Mouse (Mus musculus): Measurements from ENCODE around the gene Olfr935. TPM values are rescaled to one million over a fixed set of nuclear protein-coding genes. Genes with fewer than 3 reads are reported as not detected.

Gene Olfr935
- 0.19 TPM in 1 of 2 replicates, not detected in the other for polyA plus RNA-seq (2015; fragmentation: Nextera tagmentation; extraction: Ambion mirVana)

- H3K4me2 ChIP-seq (replicated peaks), result no peak within 1 kb of the TSS
- H3K9ac ChIP-seq, result no peak within 1 kb of the TSS
- H3K36me3 ChIP-seq, result no peaks in the 10 kb centered on the region
- no peaks in the 10 kb centered on the region for H3K9me3 ChIP-seq (replicated peaks)
- H3K27ac ChIP-seq (replicated peaks), result no peak within 1 kb of the TSS
- no peak for ATAC-seq (ENCODE audit: insufficient number of reproducible peaks, low FRiP score, low TSS enrichment, low read depth)
- no peak within 1 kb of the TSS for H3K4me3 ChIP-seq (replicated peaks)
- 71% methylated on average over 2 of the region's 2 CpGs for WGBS
- H3K27me3 ChIP-seq, result no peaks in the 10 kb centered on the region
- no peaks in the 10 kb centered on the region for H3K4me1 ChIP-seq
Observed at GRCm38 (mm10) chr9:38999583-38999982, at the start of gene Olfr935. Gene Olfr935 (minus strand): TSS chr9:38999683.

GRCm38 (mm10) chr9:39023277-39023676, 23.8 kb upstream of the Olfr935 start, which contains the start of gene Olfr146:
Gene Olfr146 (minus strand): TSS chr9:39023377.
- Histone ChIP-seq H3K4me1 (no peaks in the 10 kb centered on the region), H3K27me3 (no peaks in the 10 kb centered on the region), H3K4me2 (replicated peaks) (no peak within 1 kb of the TSS), H3K9me3 (replicated peaks) (no peaks in the 10 kb centered on the region), H3K4me3 (replicated peaks) (no peak within 1 kb of the TSS), H3K27ac (replicated peaks) (no peak within 1 kb of the TSS), H3K36me3 (no peaks in the 10 kb centered on the region), H3K9ac (no peak within 1 kb of the TSS)
- 81% methylated on average over 1 of the region's 1 CpGs for WGBS
- no peak for ATAC-seq (ENCODE audit: insufficient number of reproducible peaks, low FRiP score, low TSS enrichment, low read depth)

- H3K9me3 ChIP-seq (replicated peaks), result no peaks in the 10 kb centered on the region
- 85% methylated on average over 2 of the region's 2 CpGs for WGBS
- no peak within 1 kb of the TSS for H3K4me3 ChIP-seq (replicated peaks)
Observed at GRCm38 (mm10) chr9:38988215-38988614, 11.3 kb downstream of the Olfr935 start, which contains the start of gene Olfr934. Gene Olfr934 (minus strand): TSS chr9:38988315.

GRCm38 (mm10) chr9:38972013-38972412, 27.5 kb downstream of the Olfr935 start, which contains the start of gene Olfr933:
Gene Olfr933 (plus strand): TSS chr9:38972313.
- H3K4me2 ChIP-seq (replicated peaks), result no peak within 1 kb of the TSS
- no peaks in the 10 kb centered on the region for H3K36me3 ChIP-seq
- no peak within 1 kb of the TSS for H3K9ac ChIP-seq
- H3K9me3 ChIP-seq (replicated peaks), result no peaks in the 10 kb centered on the region
- H3K27ac ChIP-seq (replicated peaks), result no peak within 1 kb of the TSS
- H3K27me3 ChIP-seq, result no peaks in the 10 kb centered on the region
- no peak for ATAC-seq (ENCODE audit: insufficient number of reproducible peaks, low FRiP score, low TSS enrichment, low read depth)
- H3K4me3 ChIP-seq (replicated peaks), result no peak within 1 kb of the TSS
- 78% methylated on average over 4 of the region's 4 CpGs for WGBS
- H3K4me1 ChIP-seq, result no peaks in the 10 kb centered on the region

More at GRCm38 (mm10) chr9:38988215-38988614, 11.3 kb downstream of the Olfr935 start, which contains the start of gene Olfr934:
- Histone ChIP-seq H3K4me1 (no peaks in the 10 kb centered on the region), H3K27me3 (no peaks in the 10 kb centered on the region), H3K36me3 (no peaks in the 10 kb centered on the region), H3K27ac (replicated peaks) (no peak within 1 kb of the TSS), H3K4me2 (replicated peaks) (no peak within 1 kb of the TSS), H3K9ac (no peak within 1 kb of the TSS)
- no peak for ATAC-seq (ENCODE audit: insufficient number of reproducible peaks, low FRiP score, low TSS enrichment, low read depth)

GRCm38 (mm10) chr9:38954124-38954416, 45.4 kb downstream of the Olfr935 start:
- H3K36me3 ChIP-seq, result no peaks in the 10 kb centered on the region
- H3K9ac ChIP-seq, result no peak overlapping the region
- H3K4me1 ChIP-seq, result no peaks in the 10 kb centered on the region
- H3K27ac ChIP-seq (replicated peaks), result no peak overlapping the region
- H3K9me3 ChIP-seq (replicated peaks), result no peaks in the 10 kb centered on the region
- no peak overlapping the region for H3K4me3 ChIP-seq (replicated peaks)
- 84% methylated on average over 4 of the region's 4 CpGs for WGBS
- ATAC-seq (ENCODE audit: insufficient number of reproducible peaks, low FRiP score, low TSS enrichment, low read depth), result no peak
- H3K27me3 ChIP-seq, result no peaks in the 10 kb centered on the region
- no peak overlapping the region for H3K4me2 ChIP-seq (replicated peaks)

GRCm38 (mm10) chr9:38953401-38954123, 45.9 kb downstream of the Olfr935 start:
- Histone ChIP-seq H3K9ac (no peak overlapping the region), H3K27me3 (no peaks in the 10 kb centered on the region), H3K4me2 (replicated peaks) (no peak overlapping the region), H3K36me3 (no peaks in the 10 kb centered on the region), H3K9me3 (replicated peaks) (no peaks in the 10 kb centered on the region), H3K4me1 (no peaks in the 10 kb centered on the region), H3K27ac (replicated peaks) (no peak overlapping the region), H3K4me3 (replicated peaks) (no peak overlapping the region)
- no peak for ATAC-seq (ENCODE audit: insufficient number of reproducible peaks, low FRiP score, low TSS enrichment, low read depth)
- WGBS, result 81% methylated on average over 7 of the region's 7 CpGs

Small RNAs within 50 kb of the gene (microRNA-seq; reads per million reads assigned to microRNA genes)
- not detected for gene Gm25529 (ENCODE audit: borderline number of aligned reads)

Other genes with a start within 250 kb of the Olfr935 start
- gene Olfr920, start 247.4 kb downstream of the Olfr935 start, polyA plus RNA-seq (2015; fragmentation: Nextera tagmentation; extraction: Ambion mirVana), result 0.04 TPM in 1 of 2 replicates, not detected in the other
- gene Olfr921, start 226.6 kb downstream of the Olfr935 start, polyA plus RNA-seq (2015; fragmentation: Nextera tagmentation; extraction: Ambion mirVana), result not detected in 2 replicates
- gene Olfr922, start 185.1 kb downstream of the Olfr935 start, polyA plus RNA-seq (2015; fragmentation: Nextera tagmentation; extraction: Ambion mirVana), result not detected in 2 replicates
- 0.70 and 0.88 TPM in 2 replicates for gene Olfr923, start 173.1 kb downstream of the Olfr935 start, polyA plus RNA-seq (2015; fragmentation: Nextera tagmentation; extraction: Ambion mirVana)
- gene Olfr924, start 155.2 kb downstream of the Olfr935 start, polyA plus RNA-seq (2015; fragmentation: Nextera tagmentation; extraction: Ambion mirVana), result 0.08 TPM in 1 of 2 replicates, not detected in the other
- gene Olfr26, start 144.6 kb downstream of the Olfr935 start, polyA plus RNA-seq (2015; fragmentation: Nextera tagmentation; extraction: Ambion mirVana), result not detected in 2 replicates
- not detected in 2 replicates for gene Olfr926, start 122.6 kb downstream of the Olfr935 start, polyA plus RNA-seq (2015; fragmentation: Nextera tagmentation; extraction: Ambion mirVana)
- 0.30 TPM in 1 of 2 replicates, not detected in the other for gene Olfr930, start 69.9 kb downstream of the Olfr935 start, polyA plus RNA-seq (2015; fragmentation: Nextera tagmentation; extraction: Ambion mirVana)
- 0.11 and 0.14 TPM in 2 replicates for gene Olfr933, start 27.4 kb downstream of the Olfr935 start, polyA plus RNA-seq (2015; fragmentation: Nextera tagmentation; extraction: Ambion mirVana)
- gene Olfr934, start 11.4 kb downstream of the Olfr935 start, polyA plus RNA-seq (2015; fragmentation: Nextera tagmentation; extraction: Ambion mirVana), result 0.07 TPM in 1 of 2 replicates, not detected in the other
- gene Olfr146, start 23.7 kb upstream of the Olfr935 start, polyA plus RNA-seq (2015; fragmentation: Nextera tagmentation; extraction: Ambion mirVana), result 0.40 TPM in 1 of 2 replicates, not detected in the other
- not detected in 2 replicates for gene Olfr937, start 65.3 kb upstream of the Olfr935 start, polyA plus RNA-seq (2015; fragmentation: Nextera tagmentation; extraction: Ambion mirVana)
- not detected in 2 replicates for gene Olfr938, start 79.2 kb upstream of the Olfr935 start, polyA plus RNA-seq (2015; fragmentation: Nextera tagmentation; extraction: Ambion mirVana)
- gene Olfr27, start 128.4 kb upstream of the Olfr935 start, polyA plus RNA-seq (2015; fragmentation: Nextera tagmentation; extraction: Ambion mirVana), result not detected in 2 replicates
- not detected in 2 replicates for gene Olfr943, start 166.6 kb upstream of the Olfr935 start, polyA plus RNA-seq (2015; fragmentation: Nextera tagmentation; extraction: Ambion mirVana)
- 0.17 TPM in 1 of 2 replicates, not detected in the other for gene Olfr944, start 202.2 kb upstream of the Olfr935 start, polyA plus RNA-seq (2015; fragmentation: Nextera tagmentation; extraction: Ambion mirVana)